Mouse (Mus musculus) urinary bladder, postnatal 25 days (tissue): ENCODE results near the gene Lpgat1.
A peak's percentile ranks its signal among the peaks of the same experiment; 100 is the strongest.

Source experiments
- DNase-seq: peaks from one replicate; pipeline ENCODE4 v3.0.0; 2022; ENCODE audit warnings: low spot score

Gene Lpgat1

GRCm38 (mm10) chr1:191805788-191806187 is 88.2 kb downstream of the Lpgat1 start:
- DNase-seq = no peak

DNA sequence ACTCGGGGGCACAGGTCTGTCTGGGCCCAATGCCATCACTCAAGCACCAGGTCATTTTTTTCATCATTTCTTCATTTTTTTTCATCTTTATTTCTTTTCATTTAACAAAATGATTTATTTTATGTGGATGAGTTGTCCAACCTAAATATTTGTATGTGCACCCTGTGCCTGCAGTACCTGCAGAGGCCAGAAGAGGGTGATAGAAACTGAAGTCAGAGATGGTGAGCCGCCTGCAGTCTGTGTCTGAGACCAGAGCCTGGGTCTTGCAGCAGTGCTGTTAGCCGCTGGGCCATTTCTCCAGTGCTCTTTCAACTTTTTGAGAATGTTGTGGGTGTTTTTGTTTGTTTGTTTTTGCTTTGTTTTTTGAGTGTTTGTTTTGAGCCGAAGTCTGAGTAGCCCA is 89.1 kb downstream of the Lpgat1 start:
- no peak for DNase-seq

GRCm38 (mm10) chr1:191807979-191808378 is 90.3 kb downstream of the Lpgat1 start:
- DNase-seq = no peak

- no peak for DNase-seq
Observed at GRCm38 (mm10) chr1:191808688-191809223, 91.1 kb downstream of the Lpgat1 start.

DNA sequence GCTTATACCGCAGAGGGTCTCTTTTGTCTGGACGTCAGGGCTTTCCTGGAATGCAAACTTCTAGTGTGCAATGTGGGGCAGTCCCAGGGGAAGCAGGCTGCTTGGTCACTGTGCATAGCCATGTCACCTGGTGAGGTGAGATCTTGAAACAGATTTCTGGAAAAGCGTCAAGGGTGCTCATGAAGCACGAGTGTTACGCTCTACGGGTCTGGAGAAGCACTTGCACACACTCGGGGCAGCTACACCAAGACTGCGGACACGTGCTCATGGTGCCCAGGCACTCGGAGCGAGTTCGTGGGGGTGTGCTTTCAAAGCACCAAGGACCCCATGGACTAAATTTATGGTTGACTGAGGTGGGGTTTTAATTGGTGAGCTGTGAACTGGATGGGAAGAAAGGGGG is 94.1 kb downstream of the Lpgat1 start:
- no peak for DNase-seq

GRCm38 (mm10) chr1:191812949-191813691 is 95.5 kb downstream of the Lpgat1 start:
- no peak for DNase-seq

DNA sequence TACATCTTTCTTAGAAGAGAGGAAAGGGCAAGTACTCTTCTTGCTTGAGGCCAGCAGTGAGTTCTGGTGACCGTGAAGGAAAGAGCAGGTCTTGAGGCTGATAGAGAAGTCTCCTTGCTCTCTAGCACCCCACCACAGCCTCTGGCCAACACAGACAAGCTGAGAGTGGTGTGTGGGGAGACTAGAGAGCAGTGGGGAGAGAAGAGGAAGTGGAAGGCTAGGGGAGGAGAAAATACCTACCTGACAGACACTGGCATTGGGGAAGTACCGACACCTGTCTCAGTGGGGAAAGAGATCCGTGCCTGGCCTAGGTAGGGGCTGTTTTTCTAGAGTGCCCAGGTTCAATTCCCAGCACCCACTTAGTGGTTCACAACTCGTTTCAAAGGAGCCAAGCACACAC is 96.6 kb downstream of the Lpgat1 start:
- no peak for DNase-seq

- DNase-seq = no peak
Observed at GRCm38 (mm10) chr1:191814935-191815334, 97.3 kb downstream of the Lpgat1 start.

GRCm38 (mm10) chr1:191816596-191816995 is 99.0 kb downstream of the Lpgat1 start:
- DNase-seq = no peak

DNA sequence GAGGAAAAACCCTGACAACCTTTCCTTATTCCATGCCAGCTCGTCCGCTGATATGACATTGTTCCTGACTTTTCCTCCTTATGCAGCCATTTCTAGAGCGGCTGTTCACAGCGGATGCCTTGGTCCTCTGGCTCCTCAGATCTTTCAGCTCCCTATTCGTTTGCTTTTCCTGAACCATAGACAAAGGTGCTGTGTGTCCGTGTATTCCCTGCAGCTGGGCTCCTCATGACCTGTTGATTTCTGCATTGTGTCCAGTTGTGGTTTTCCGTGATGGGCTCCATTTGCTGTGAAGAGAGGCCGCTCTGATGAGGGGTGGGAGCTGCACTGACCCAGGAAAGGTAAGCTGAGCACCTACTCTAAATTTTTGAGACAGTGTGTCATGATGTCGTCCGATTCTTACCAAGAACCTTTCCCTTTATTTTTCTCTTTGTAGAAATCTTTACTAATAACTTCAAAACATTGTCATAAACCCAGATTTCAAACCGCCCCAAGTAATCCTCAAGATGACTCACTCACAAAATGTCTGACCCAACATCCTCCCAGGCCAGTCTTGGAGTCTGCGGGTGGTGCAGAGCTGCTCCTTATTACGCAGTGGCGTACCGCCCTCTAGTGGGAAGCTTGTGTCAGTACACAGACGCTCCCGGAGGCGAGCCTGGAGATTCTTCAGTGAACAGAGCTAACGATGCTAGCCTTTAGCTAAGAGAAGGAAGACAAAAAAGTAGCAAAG is 99.9 kb downstream of the Lpgat1 start:
- DNase-seq = peak; percentile 85

- no peak for DNase-seq
Observed at GRCm38 (mm10) chr1:191818145-191818631, 100.6 kb downstream of the Lpgat1 start.

GRCm38 (mm10) chr1:191819026-191819425 is 101.4 kb downstream of the Lpgat1 start:
- DNase-seq = no peak

DNA sequence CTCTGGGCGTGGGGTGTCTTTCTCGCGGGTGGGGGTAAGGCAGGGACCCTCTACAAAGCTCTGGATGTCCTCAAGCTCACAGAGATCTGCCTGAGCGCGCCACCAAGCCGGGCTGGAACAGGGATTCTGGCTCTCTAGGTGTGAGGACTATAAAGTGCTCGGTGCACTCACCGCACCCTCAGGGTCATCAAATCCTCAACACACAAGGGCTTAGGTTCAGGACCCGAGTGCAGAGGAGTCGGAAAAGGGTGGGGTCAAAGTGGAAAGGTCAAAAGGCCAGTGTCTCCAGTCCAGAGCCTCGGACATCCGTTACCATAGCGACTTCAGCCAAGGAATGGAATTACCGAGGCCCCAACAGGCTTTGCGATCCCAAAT is 103.3 kb downstream of the Lpgat1 start:
- DNase-seq = no peak

DNA sequence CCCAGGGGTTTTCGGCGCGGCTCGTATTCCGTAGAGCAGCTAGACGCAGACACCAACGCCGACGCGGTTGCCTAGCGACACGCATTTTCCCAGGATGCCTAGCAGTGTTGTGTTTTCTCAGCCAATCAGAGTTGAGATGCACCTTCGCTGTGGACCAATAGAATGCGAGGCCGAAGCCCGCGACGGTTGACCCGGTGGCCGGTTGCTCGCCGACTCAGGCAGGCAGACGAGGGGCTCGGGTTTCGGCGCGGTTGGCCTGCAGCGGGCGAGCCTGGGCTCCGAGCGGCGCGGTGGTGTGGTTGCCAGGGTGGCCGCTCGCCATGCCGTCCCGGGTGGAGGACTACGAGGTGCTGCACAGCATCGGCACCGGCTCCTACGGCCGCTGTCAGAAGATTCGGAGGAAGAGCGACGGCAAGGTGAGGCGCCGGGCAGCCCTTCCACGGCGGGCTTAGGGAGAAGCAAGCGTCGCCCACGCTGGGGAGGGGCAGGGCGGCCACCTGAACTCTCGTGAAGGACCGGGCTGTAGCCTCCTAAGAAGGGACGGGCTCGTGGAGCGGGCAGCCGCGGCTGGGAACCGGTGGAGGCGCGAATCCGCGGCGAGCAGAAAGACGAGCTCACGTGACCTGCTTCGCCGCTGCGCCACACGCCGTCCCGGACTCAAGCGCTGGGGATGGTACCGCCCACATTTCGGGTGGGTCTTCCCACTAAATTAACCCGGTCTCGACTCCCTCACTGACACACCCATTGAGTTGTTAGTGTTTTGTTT is 103.9 kb downstream of the Lpgat1 start, which contains the start of gene Nek2:
Gene Nek2, plus strand, starts transcription at position 119 of the 766 bp plus-strand sequence.
- peak; percentile 92 for DNase-seq

DNA sequence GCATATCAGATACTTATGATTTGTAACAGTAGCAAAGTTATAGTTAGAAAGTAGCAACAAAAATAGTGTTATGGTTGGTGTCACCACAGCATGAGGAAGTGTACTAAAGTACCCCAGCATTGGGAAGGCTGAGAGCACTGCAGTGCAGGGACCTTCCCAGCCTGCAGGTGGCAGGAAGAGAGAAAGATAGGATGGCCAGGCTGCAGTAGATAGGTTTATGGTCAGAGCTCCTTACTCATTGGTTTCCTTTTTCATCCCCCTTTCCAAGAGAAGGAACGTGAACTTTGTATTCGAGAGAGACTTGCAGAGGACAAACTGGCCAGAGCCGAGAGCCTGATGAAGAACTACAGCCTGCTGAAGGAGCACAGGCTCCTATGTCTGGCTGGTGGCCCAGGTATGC is 111.5 kb downstream of the Lpgat1 start:
- no peak for DNase-seq

- DNase-seq = no peak
Observed at GRCm38 (mm10) chr1:191833396-191833795, 115.8 kb downstream of the Lpgat1 start.
